Mouse (Mus musculus): ENCODE measurements around the gene Kif3b. TPM values are rescaled to one million over a fixed set of nuclear protein-coding genes. Genes with fewer than 3 reads are reported as not detected.
A peak's percentile ranks its signal among the peaks of the same experiment; 100 is the strongest.
"Not testable (repeated sequence)": the region's sequence is repeated elsewhere in the genome, so short reads cannot be mapped to it uniquely, and the experiment has no call there.

Gene Kif3b
- total RNA-seq (2021): 22.5 and 24.4 TPM in 2 replicates
- long read RNA-seq, experiment 1, full-length matches to known transcripts: 3 of 8 reads
- long read RNA-seq, experiment 1, partial matches to known transcripts: 2 of 8 reads
- long read RNA-seq, experiment 1, other reads (novel, unspliced or antisense): 3 of 8 reads
- long read RNA-seq, experiment 2, full-length matches to known transcripts: 2 of 6 reads
- long read RNA-seq, experiment 2, partial matches to known transcripts: 0 of 6 reads
- long read RNA-seq, experiment 2, other reads (novel, unspliced or antisense): 4 of 6 reads

GRCm38 (mm10) chr2:153290938-153291928, at the start of gene Kif3b:
Gene Kif3b, plus strand, starts transcription at chr2:153291413.
- peak; percentile 95 for DNase-seq

- peak; percentile 34 for DNase-seq
Observed at GRCm38 (mm10) chr2:153242156-153242555, 49.1 kb upstream of the Kif3b start.

- DNase-seq: no peak
Observed at GRCm38 (mm10) chr2:153249751-153250150, 41.5 kb upstream of the Kif3b start.

DNA sequence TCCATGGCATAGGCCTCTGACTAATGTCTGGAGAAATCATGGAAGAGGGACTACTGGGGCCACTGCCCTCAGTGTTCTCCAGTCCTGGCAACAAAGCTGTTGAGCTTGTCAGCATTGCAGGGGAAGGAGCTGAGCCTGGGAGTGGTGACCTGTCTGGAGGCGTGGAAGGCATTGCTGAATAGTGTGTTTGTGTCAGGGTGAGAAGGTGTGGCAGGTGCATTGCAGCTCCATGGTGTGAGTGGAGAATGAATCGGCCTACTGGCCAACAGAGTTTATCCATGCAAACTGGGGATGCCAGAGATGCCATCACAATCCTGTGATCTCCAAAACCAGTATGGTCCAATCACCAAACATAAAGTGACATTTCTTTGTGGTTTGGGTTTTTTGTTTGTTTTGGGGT, 34.6 kb upstream of the Kif3b start:
- DNase-seq: no peak

- no peak for DNase-seq
Observed at GRCm38 (mm10) chr2:153259030-153259863, 32.0 kb upstream of the Kif3b start.

- no peak for DNase-seq
Observed at GRCm38 (mm10) chr2:153259864-153260674, 31.1 kb upstream of the Kif3b start.

- no peak for DNase-seq
Observed at GRCm38 (mm10) chr2:153263053-153263452, 28.2 kb upstream of the Kif3b start.

DNA sequence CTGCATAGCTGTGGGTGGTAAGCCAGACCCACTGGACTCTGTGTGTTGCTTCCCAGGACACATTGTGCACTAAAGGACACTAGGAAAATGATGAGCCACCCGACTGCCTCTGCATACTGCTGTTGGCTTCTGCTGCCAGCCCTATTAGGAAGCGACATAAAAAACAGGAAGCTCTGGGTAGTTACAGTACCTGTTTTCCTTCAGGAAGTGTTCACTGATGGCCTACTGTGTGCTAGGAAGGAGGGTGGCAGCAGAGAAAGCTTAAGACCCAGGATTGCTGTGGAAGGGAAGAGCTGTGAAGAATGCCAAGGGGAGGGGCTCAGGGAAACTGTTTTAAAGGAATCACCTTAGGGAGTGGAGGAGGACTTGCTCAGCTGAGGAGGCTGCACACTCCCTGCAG, 23.9 kb upstream of the Kif3b start:
- DNase-seq: no peak

- DNase-seq: not testable (repeated sequence)
Observed at GRCm38 (mm10) chr2:153270231-153270915, 20.8 kb upstream of the Kif3b start.

DNA sequence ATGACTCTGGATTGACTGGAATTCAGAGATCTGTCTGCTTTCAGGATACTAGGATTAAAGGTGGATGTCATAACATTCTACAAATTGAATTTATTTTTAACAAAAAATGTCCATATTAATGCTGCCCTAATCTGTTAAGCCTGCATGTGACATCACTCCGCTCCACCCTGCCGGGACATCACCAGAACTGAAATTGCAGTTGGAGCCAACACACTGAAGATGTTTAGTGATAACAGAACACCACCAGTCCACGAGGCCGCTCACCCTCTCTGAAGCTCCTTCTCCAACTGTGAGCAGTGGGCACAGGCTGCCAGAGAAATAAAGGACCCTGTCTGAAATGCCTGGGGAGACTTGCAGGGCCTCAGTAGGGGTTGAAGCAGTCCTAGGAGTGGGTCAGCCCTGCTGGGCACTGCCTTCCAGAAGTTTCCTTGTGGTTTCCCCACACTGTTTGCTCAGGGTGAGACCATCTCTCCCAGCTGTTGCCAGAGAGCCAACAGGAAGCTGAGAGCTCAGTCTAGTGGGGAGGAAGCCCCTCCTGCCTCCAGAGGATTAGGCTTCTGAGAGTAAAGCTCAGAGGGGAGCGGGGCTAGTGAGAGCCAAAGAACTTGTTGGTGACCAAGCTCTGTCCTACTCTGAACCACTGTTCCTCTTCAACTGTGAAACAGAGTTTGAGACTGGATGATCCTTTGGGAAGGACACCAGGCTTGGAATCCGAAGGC, 16.9 kb upstream of the Kif3b start:
- not testable (repeated sequence) for DNase-seq

DNA sequence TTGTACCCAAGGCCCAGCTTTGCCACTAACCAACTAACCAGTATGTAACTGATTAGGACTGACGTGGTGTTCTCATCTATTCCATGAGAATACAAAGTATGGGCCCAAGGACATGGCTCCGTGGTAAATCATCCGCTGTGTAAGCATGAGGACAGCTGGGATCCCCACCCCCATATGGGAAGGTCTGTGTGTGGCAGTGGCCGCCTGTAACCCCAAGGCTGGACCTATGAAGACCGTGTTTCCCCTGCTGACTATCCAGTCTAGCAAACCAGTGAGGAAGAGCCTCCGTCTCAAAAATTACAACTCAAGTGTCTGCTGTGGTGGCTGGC, 16.3 kb upstream of the Kif3b start:
- DNase-seq: peak; percentile 79

GRCm38 (mm10) chr2:153275577-153275976, 15.6 kb upstream of the Kif3b start:
- DNase-seq: not testable (repeated sequence)

DNA sequence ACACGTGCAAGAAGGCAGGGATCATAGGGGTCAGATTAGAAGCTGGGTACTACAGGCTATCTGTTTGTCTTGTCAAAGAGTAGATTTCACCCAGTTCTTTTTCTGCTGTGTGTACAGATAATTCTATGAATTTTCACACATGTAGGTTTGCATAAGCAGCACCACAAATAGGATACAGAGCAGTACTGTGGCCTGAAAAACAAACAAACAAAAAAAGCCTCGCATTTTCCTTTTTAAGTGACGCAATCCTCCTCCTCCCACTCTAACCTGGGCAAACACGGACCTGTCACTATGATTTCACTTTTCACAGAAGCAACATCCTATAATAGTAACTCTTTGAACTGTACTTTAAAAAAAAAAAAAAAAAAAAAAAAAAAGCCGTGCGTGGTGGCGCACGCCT, 14.8 kb upstream of the Kif3b start:
- DNase-seq: no peak

- not testable (repeated sequence) for DNase-seq
Observed at GRCm38 (mm10) chr2:153276846-153277245, 14.4 kb upstream of the Kif3b start.

- no peak for DNase-seq
Observed at GRCm38 (mm10) chr2:153278357-153278756, 12.9 kb upstream of the Kif3b start.

DNA sequence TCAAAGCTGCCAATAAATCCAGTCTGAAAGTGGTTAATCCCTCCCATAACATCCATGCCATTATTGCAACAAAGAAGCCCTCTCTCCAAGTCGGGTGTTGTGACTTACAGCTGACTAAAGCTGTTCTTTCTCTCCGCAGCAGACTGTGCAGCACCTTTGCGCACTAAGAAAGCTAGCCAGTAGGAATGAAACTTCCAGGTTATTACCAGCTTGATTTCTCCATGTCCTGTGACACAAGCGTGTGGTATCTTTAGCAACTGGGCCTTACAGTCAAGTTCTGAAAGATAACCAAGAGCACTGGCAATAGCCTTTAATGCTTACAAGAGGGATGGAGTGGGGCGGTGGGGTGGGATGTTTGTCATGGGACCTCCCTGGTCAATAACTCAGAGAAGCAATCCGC, 7.3 kb upstream of the Kif3b start:
- no peak for DNase-seq

DNA sequence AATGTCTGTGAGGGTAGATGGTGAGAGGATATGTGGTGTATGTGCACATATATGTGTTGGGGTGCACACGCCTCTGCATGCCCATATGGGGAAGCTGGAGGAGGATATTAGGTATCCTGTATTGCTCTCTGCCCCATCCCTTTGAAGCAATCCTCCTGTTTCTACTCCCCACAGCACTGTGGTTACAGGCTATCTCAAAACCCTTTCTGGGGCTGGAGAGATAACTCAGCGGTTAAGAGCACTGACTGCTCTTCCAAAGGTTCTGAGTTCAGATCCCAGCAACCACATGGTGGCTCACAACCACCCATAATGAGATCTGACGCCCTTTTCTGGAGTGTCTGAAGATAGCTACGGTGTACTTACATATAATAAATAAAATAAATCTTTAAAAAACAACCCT, 4.7 kb upstream of the Kif3b start:
- no peak for DNase-seq

- DNase-seq: peak; percentile 89
Observed at GRCm38 (mm10) chr2:153287835-153288234, 3.4 kb upstream of the Kif3b start.

- DNase-seq: peak; percentile 63
Observed at GRCm38 (mm10) chr2:153292305-153292861, 1.2 kb downstream of the Kif3b start.

DNA sequence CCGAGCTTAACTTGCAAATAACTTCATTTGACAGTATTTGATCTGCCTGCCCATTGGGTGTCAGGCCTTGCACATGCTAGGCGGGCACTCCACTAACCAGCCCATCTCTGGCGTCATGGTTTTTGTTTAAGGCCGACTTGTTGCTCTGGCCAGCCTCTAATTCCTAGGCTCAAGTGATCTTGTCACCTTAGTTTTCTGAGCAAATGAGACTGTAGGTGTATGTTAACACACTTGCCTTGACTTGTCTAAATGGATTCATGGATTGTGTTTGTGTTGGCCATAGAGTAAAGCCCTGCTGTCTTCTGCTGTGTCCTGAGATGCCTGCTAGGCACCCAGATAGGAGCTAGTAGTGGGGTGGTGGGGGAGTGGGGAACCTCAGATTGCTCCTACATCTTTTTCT, 4.0 kb downstream of the Kif3b start:
- DNase-seq: no peak

Data from adrenal gland, postnatal 14 days (tissue).